Mouse (Mus musculus): ENCODE data around the gene Isl1. TPM values are rescaled to one million over a fixed set of nuclear protein-coding genes. Genes with fewer than 3 reads are reported as not detected.

The Isl1 gene
- total RNA-seq, 2 experiments from 2014 or later, result 0.84 to 2.4 TPM

GRCm38 (mm10) chr13:116293301-116294150, 16.0 kb downstream of the Isl1 start:
- H3K27ac ChIP-seq, result no peak overlapping the region
- TF ChIP-seq CTCF (IDR thresholded peaks at IDR 0.05), result no peak
- DNase-seq (ENCODE audit: extremely low spot score in 1 of 2, low spot score in 2 of 2), result no peak
- intact Hi-C loops (cut with DNase I), result no loop called here
- H3K4me3 ChIP-seq, result no peak overlapping the region

DNA sequence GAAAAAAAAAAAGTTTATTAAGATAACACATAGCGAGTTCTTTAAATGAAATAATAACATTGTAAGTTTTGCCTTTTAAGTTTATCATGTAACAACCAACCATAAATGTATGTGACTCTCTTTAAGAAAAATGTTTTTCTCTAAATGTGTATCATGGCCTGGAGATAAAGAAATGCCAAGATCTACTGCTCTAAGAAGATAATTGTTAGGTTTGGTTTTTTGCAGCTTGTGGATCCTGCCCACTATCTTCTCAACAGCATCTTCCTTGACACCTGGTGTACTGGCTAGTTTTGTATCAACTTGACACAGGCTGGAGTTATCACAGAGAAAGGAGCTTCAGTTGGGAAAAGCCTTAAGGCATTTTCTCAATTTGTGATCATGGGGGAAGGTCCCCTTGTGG, 19.8 kb downstream of the Isl1 start:
- TF ChIP-seq CTCF (IDR thresholded peaks at IDR 0.05), result no peak
- DNase-seq (ENCODE audit: extremely low spot score in 1 of 2, low spot score in 2 of 2), result no peak
- no peak overlapping the region for H3K27ac ChIP-seq
- intact Hi-C loops (cut with DNase I), result no loop called here
- no peak overlapping the region for H3K4me3 ChIP-seq

DNA sequence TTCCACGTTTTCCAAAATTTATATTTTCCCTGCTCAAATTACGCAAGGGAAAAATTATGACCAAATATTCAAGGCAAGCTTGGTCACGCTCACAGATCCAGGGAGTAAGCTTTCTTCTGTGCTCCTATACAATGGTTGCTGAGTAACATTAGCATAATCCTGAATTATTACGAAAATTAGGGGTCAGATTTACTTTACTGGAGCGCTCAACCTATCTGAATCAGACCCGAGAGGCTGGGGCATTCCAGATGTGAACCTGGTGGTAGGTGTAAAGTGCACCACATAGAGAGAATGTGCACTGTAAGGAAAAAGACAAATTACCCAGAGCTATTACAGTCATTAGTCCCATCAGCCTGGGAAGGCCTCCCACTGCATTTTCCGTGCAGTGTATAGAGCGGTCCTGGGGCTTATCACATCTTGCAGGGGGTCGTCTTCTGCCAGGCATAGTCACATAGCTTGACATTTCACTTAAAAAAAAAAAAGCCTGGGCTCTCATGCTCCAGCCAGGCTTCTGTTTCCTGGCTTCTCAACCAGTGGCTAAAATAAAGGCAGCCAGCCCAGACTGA, 30.2 kb downstream of the Isl1 start:
- Histone ChIP-seq H3K4me3 (no peak overlapping the region), H3K27ac (no peak overlapping the region)
- DNase-seq (ENCODE audit: extremely low spot score in 1 of 2, low spot score in 2 of 2), result no peak
- intact Hi-C loops (cut with DNase I), result no loop called here
- TF ChIP-seq CTCF (IDR thresholded peaks at IDR 0.05), result no peak
